Mouse (Mus musculus) activated CD4-positive, CD25-positive, alpha-beta regulatory T cell, adult 4 months (primary cell): Measurements from ENCODE around the gene Ginm1. TPM values are rescaled to one million over a fixed set of nuclear protein-coding genes. Genes with fewer than 3 reads are reported as not detected.
"Not testable (repeated sequence)": the region's sequence is repeated elsewhere in the genome, so short reads cannot be mapped to it uniquely, and the experiment has no call there.

Experiments
- ATAC-seq: one replicate; pipeline ENCODE4 v1.8.0; 2017
- polyA plus RNA-seq, 2 experiments: library from polyadenylated mRNA; unstranded; fragments of 100-300 nt; shearing (Covaris generic); gene quantifications; one replicate each; pipeline ENCODE4 v1.2.1; 2017

The Ginm1 gene
- polyA plus RNA-seq, 2 experiments from 2014 or later = 60.7 to 68.8 TPM

DNA sequence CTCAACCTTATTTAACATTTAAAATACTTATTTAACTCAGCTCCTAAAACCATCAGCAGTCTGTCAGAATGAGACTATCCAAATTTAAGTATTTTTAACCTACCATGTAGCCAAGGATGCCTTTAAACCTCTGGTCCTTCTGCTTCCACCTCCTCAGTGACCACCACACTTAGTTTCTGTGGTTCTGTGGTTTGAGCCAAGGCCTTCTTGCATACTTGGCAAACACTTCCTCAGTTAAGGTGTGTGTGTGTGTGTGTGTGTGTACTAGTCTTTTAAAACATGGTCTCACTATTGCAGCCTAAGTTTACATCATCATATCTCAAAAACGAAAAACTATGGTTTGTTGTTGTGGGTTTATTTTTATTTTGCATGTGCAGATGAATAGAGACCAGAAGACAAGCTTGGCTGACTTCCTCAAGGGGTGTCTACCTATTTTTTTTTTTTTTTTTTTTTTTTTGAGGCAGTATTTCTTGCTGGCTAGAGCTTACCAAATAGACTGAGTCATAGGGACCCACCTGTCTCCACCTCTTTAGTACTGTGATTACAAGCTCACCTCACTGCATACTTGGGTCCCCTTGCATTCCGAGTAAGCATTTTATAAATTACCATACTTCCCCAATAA, 10.0 kb upstream of the Ginm1 start:
- no peak for ATAC-seq

DNA sequence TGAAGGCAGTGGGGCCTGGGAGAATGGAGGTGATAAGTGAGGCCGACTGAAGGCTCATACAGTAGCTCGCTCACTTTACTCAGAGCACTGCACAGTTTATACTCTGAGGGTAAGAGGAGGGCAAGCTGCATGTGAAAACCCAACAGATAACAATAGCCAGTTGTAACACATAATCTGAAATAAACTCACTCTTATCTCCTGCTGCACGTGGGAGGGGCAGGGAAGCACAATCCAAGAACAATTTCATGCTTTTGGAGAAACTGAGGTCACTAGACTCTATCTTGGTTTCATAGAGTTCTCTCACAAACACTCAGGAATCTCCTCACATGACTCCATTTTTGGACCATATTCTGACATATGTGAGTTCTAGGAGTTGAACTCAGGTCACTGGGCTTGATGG, 8.6 kb upstream of the Ginm1 start:
- ATAC-seq = no peak

DNA sequence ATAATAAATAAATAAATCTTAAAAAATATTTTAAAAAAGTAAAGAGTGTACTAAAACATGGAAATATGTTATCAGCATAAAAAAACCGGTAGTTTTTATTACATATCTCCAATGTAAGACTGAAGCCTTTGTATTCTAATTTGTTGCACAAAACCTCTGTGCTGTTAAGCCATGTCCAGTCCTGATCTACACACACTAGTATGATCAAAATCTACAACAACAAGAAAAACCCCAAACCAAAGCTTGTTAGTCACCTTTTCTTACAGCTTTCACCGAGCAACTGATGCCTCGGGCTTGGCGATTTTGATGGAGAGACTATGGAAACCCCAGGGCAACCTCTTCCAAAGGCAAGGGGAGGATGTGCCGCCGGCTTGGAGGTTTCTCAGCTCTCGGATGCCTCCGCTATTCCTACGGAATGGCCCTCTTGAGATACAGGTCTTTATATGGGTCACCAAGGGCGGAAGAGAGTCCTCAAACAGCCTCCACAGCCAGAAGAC, 322 bp downstream of the Ginm1 start:
- peak; percentile 50 for ATAC-seq

DNA sequence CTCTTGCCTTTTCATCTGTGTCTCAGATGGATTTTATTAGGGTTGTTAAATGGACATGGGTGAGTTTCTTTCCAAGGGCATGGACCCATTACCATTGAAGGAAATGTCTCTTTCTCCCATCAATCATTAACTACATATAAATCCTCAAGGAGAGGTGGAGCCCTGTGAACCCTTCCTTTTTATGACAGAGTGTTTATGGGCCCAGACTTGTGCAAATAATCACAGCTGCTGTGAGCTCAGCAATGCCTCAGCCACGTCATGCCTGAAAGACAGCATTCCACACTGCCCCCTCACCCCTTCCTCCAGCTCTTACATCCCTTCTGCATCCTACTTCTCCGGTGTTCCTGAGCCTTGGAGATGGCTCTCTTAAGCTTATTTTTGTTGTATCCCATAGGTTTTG, 5.3 kb downstream of the Ginm1 start:
- ATAC-seq = no peak

DNA sequence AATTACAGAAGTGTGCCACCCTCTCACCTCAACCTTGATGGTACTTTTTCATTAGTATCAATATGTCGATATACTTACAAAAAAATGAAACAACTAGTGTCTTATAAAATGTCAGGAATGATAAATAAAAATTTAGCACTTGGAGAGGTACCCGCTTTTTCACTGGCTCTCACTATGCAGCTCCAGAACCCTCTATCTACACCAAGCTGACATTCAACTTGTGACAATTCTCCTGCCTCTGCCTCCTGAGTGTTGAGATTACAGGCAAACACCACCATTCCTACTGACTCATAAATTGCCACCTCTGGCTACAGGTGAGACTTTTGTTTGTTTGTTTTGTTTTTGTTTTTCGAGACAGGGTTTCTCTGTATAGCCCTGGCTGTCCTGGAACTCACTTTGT, 11.4 kb downstream of the Ginm1 start:
- no peak for ATAC-seq

DNA sequence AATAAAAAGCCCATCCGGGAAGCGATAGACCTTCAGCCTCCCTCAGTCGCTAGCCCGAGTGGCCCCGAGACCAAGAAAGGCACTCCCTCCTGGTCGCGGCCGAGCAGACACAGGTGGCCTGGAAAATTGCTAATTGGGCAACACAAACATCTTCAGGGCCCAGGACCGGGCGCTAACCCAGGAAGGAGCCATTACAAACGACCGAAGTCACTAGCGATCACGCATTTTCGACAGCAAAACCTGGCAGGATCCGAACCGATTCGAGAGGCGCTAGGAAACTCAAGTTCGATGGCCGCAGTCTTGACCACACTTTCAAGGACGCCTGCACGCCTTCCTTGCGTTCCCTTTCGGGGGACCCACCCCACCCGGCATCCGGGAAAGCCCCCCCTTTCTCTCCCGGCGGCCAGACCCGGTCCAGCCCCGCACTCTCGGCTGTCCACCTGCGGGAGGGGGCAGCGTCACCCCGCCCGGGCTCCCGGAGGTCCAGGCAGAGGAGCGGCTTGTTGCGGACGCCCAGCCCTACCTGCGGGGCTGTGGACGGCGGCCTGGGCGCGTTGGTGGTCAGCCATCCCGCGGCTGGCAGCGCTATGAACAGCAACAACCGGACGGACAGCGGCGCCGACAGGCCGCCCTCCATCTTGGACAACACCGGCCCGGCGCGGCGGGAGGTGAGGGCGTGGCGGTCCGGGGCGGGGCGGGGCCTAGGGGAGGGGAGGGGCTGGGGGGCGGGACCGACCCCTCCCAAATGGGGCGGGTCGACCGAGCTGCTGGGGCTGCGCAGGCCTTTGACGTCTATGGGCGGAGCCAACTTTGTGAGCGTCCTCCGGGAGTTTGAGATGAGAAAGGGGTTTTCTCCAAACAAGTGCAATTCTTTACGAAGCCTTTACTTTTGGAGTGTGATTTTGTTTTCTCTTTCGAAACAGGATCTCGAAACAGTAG, 12.1 kb downstream of the Ginm1 start:
- ATAC-seq = peak; percentile 97

DNA sequence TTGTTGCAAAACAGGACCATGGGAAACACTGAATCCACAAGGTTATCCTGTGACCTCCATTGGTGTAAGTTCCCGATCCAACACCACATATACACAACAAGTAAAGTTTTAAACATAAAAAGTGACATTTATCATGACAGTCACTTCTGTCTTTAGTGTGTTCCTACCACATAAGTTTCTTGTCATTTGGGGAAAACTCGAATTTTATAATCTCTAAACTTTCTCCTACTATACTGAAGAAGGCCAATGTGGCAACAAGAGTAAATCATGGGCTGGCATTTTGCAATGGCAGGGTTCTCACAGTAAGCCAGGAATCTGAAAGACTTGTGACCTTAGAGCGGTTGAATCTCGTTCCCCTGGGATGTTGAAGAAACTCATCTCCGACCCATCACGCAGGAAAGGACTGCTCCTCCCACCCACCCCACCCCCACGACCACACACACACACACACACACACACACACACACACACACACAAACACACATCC, 12.8 kb downstream of the Ginm1 start:
- ATAC-seq = no peak

DNA sequence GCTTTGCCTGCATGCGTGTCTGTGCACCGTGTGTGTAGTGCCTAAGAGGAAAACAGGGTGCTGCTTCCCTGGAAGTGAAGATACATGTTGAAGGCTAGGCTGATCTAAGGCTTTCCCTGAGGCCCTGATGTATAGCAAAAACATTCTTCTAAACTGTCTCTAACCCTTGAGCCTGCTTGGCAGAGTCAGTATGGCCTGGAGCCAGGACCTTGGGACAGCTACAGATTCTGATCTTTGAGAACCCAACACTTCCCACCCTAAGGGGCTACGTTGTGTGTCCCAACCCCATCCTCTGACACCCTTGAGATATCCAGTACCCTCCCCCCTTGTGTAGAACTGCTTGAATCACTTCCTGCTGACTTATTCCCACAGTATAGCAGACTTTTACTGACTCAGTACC, 14.3 kb downstream of the Ginm1 start:
- ATAC-seq = no peak

DNA sequence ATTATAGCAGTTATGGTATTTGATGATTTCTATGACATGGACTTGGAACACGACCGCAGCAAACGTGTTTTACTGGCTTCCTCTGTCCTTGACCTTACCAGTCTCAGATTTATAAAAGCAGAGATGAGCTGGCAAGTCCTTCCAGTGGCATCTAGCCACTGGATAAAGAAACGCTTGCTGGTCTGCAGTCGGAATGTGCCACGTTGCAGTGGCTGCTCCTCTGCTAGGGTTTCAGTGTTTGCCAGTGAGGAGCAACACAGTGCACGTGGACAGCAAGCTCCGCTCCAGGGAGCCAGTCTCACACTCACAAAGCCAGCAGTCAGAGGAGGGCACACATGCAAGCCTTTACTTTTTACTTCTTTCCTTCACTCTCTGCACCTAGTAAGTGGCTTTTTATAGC, 17.2 kb downstream of the Ginm1 start:
- no peak for ATAC-seq

DNA sequence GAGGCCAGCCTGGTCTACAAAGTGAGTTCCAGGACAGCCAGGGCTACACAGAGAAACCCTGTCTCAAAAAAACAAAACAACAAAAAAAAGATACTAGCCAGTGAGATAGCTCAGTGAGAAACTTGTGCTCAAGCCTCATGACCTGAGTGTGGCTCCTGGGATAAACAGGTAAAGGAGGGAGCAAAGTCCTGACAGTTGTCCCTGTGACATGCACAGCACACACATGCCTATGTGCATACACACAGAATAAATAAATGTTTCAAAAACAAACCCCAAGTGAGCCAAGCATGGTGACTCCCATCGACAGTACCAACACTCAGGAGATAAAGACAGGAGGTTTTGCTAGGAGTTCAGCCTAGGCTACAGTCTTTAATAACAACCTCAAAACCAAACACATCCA, 19.9 kb downstream of the Ginm1 start:
- ATAC-seq = no peak

DNA sequence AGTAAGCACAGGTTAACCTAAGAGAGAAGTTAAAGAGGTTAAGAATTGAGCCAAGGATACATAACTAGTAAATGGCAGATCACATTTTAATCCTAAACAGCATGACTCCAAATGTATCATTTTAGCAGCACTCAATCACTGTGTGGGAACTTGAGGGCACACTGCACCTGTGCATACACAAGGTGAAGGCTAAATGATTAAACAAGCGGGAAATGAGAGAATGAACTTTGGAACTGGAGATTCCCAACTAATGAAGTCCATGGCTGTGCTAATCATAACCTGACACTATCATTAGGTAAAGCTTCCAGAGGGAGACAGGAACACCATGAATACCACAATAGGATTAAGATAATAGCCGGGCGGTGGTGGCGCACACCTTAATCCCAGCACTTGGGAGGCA, 20.3 kb downstream of the Ginm1 start:
- ATAC-seq = no peak

DNA sequence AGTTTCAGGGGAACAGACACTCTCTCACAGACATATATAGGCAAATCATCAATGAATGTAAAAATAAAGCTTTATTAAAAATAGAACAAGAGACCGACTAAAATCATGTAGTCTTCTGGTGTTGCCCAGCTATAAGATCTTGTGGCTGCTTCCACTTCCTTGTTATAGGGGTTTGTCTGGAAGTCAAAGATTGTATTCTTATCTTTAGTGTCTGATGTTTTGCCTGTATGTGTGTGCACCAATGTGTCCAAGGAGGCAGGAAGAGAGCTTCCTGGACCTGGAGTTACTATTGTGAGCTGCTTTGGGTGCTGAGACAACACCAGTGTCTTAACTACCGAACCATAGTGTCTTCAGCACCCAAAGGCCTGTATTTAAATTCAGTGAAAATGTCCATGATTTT, 35.1 kb downstream of the Ginm1 start:
- no peak for ATAC-seq

DNA sequence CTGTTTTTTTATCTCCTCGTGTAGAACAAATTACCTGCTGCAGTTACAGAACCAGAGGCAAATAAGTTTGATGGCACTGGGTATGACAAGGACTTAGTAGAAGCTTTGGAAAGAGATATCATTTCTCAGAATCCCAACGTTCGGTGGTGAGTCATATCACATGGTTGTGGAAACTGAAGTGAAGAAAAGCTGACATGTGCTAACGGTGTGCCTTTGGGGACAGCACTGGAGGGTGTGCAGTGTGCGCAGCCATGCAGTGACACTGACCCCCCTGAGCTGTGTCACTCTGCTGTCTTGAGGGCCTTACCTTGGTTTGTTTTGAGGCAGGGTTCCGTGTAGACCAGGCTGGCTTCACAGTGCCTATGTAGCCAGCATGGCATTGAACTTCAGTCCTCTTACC, 43.9 kb downstream of the Ginm1 start:
- ATAC-seq = no peak

DNA sequence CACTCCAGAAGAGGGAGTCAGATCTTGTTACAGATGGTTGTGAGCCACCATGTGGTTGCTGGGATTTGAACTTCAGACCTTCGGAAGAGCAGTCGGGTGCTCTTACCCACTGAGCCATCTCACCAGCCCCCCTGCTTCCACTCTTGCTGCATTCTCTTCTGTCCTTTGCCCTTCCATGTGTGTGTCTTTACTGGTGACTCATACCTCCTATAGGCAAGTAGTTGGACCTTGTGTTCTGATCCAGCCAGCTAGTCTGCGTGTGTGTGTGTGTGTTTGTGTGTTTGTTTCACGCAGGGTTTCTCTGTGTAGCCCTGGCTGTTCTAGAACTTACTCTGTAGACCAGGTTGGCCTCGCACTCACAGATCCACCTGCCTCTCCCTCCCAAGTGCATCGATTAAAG, 47.1 kb downstream of the Ginm1 start:
- not testable (repeated sequence) for ATAC-seq

DNA sequence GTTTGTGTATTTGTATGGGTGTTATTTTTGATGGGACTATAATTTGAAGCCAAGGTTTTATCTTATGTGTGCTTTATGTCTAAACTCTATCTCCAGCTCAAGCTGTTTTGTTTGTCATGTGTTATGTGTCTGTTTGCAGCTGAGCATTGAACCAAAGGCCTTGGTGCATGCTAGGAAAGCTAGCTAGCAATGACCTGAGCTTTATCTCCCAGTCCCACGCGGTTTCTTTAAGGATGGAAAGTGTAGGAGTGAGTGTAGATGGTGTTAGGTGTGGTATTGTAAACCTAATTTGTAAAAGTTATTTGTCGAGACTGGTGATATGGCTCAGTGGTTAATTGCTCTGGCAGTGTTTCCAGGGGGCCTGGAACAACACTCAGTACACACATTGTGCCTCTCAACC, 54.7 kb downstream of the Ginm1 start:
- no peak for ATAC-seq

DNA sequence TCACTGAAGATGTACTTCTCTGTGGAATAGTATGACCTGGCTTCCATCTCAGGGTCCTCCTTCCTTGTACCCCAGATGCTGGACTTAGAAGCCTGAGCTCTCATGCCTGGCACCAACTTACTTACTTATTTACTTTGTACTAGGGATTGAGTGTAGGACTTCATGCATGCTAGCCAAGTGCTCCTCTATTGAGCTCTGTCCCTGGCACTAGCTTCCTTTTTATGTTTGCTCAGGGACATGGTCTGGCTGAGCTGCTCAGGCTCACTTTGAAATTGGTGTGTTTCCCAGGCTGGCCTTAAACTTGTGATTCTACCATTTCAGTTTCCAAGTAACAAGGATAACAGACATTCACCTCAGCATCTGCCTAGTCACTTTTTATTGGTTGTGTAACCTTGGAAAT, 55.5 kb downstream of the Ginm1 start:
- ATAC-seq = no peak

DNA sequence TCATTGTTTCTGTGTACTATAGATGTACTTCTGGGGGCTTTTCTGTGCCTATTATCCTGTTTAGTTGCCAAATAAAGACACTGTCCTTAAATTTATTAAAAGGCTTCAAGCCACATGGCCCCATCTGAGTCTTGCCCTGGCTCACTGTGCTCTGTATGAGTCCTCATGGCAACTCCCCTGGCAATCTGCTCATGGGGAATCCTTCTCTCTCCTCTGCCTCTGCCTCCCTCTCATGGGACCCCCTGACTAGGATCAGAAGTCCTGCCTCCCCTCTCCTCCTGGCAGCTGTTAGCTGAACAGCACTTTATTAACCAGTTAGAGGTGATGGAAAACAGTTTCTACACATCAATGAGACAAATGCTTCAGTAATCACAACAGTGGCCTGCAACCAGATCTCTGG, 61.0 kb downstream of the Ginm1 start:
- no peak for ATAC-seq

DNA sequence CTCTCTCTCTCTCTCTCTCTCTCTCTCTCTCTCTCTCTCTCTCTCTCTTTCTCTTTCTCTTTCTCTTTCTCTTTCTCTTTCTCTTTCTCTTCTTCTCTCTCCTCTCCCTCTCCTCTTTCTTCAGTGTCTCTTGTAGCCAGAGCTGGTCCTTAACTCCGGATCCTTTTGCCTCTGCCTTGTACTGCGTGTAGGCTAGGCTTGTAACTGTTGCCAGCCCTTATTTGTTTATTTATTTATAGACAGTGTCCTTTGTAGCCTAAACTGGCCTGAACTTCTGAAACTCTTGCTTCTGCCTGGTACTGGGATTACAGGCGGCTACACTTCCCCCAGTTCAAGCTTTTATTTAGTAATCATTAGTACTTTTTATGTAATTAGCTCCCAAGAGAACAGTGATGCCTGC, 65.6 kb downstream of the Ginm1 start:
- no peak for ATAC-seq

DNA sequence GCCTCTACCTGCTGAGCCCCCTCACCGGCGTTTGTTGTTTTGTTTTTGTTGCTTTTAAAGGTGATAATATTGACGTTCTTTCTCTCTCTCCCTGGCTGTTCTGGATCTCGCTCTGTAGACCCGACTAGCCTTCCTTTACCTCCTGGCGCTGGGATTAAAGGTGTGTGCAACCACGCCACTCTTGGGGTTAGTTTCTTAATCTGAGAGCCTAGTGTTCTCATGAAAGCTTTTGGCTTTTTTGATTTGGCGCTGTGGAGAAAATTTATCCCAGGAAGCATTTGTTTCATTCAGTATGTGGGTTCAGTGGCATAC, 66.2 kb downstream of the Ginm1 start:
- no peak for ATAC-seq

DNA sequence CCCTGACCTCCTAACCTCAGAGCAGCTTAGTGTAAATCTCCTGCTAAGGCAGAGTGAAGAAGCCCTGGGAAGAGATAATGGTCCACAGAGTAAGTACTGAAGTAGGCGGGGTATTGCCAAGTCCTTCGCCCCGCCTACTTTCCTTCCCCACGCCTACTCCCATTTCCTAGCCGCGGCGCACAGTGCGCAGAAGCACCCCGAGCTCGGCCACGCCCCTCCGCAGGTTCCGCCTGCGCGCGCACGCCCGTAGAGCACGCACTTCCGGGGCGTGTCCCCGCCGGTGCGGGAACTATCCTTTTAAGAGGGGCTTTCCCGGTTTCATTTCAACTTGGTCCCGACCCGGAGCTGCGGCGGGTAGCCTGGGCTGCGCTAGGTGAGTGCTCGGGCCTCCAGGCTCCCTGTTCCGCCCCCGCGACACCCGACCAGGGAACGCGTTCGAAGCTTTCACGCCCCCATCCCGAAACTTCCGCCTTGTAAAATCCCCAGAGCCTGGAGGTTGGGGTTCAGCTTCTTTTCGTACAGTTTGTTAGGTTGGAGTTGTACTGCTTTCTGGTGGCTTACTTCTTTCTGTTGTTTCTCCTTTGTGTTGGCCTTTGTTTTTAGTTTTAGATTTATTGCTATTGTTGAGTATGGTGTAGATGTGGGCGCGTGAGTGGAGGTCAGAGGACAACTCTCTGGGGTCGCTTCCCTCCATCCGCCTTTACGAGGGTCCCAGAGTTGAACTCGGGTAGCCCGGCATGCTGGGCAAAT, 66.7 kb downstream of the Ginm1 start, which contains the start of gene Katna1:
TSS of gene Katna1 (plus strand) at position 250 of the 750 bp plus-strand sequence.
- peak; percentile 87 for ATAC-seq
